Mouse (Mus musculus) liver, adult 2 months (tissue): ENCODE measurements around the gene Nfe2. TPM values are rescaled to one million over a fixed set of nuclear protein-coding genes. Genes with fewer than 3 reads are reported as not detected.
A peak's percentile ranks its signal among the peaks of the same experiment; 100 is the strongest.

Experiments
- DNase-seq: peaks from one replicate; pipeline ENCODE4 v3.0.0-alpha.2; 2011; ENCODE audit warnings: low read depth, low spot score; ENCODE audit errors: extremely low read depth
- H3K27ac ChIP-seq: fragments of 200-500 bp; replicated peaks from 2 replicates; pipeline ENCODE4 v1.5.1; 2012; ENCODE audit warnings: low read depth, mild to moderate bottlenecking, control low read depth, inconsistent platforms, low read length; ENCODE audit not compliant: insufficient read depth
- H3K27me3 ChIP-seq: fragments of 200-500 bp; 2 replicates; pipeline ENCODE4 v1.6.1; 2012; ENCODE audit warnings: mild to moderate bottlenecking, moderate library complexity, low read length, inconsistent platforms; ENCODE audit not compliant: control insufficient read depth, insufficient read depth
- H3K36me3 ChIP-seq: fragments of 200-500 bp; 2 replicates; pipeline ENCODE4 v1.6.1; 2012; ENCODE audit warnings: low read length, inconsistent platforms; ENCODE audit not compliant: control insufficient read depth, insufficient read depth
- H3K4me1 ChIP-seq: fragments of 200-500 bp; 2 replicates; pipeline ENCODE4 v1.6.1; 2011; ENCODE audit warnings: low read length; ENCODE audit not compliant: control insufficient read depth, insufficient read depth
- H3K4me3 ChIP-seq: fragments of 200-500 bp; 2 replicates; pipeline ENCODE4 v1.5.1; 2011; ENCODE audit warnings: low read depth, mild to moderate bottlenecking, control low read depth, low read length, moderate library complexity; ENCODE audit not compliant: insufficient read depth
- H3K79me2 ChIP-seq: fragments of 200-500 bp; 2 replicates; pipeline ENCODE4 v1.6.1; 2012; ENCODE audit warnings: inconsistent platforms, mild to moderate bottlenecking, low read length, moderate library complexity; ENCODE audit not compliant: control insufficient read depth, insufficient read depth
- H3K9ac ChIP-seq: fragments of 200-500 bp; 2 replicates; pipeline ENCODE4 v1.6.1; 2012; ENCODE audit warnings: low read depth, mild to moderate bottlenecking, control low read depth, inconsistent platforms, low read length
- CTCF ChIP-seq: fragments of 200-500 bp; IDR thresholded peaks from 2 replicates; pipeline ENCODE4 v1.5.1; 2011; ENCODE audit warnings: low read depth, low read length, control low read depth
- POLR2A ChIP-seq: fragments of 200-500 bp; IDR thresholded peaks from 2 replicates; pipeline ENCODE4 v1.6.1; 2011; ENCODE audit warnings: low read length, control low read depth; ENCODE audit not compliant: insufficient read depth; ENCODE audit errors: extremely low read depth
- WGBS: fragments of 180-500 bp; shearing (Covaris S2); methylation state at CpG from one replicate; pipeline ENCODE4 v1.1.7; 2018; 5-methylcytosine and 5-hydroxymethylcytosine counted together
- polyA plus RNA-seq: library from polyadenylated mRNA; depleted of rRNA; stranded (reverse); fragments of >200 nt; gene quantifications from 2 replicates; pipeline ENCODE4 v1.2.3, GENCODE M21; 2012
- total RNA-seq: library from RNA; depleted of rRNA; stranded (reverse); fragments of >200 nt; gene quantifications from 2 replicates; pipeline ENCODE4 v1.2.3, GENCODE M21; 2014

Nfe2 gene
- total and polyA plus RNA-seq, 2 experiments: 0.74 to 4.9 TPM

- H3K9ac ChIP-seq: peak within 1 kb of the TSS; percentile 76
- H3K79me2 ChIP-seq: no peaks in the 10 kb centered on the region; the same call in 1 of the 2 replicates
- H3K27me3 ChIP-seq: no peaks in the 10 kb centered on the region
- peaks cover 9% of the 10 kb centered on the region; the same call in 1 of the 2 replicates for H3K4me1 ChIP-seq
- peak within 1 kb of the TSS; percentile 72 for H3K4me3 ChIP-seq
- H3K36me3 ChIP-seq: peaks cover 28% of the 10 kb centered on the region
- WGBS: under 1% methylated on average over 39 of the region's 39 CpGs
- H3K27ac ChIP-seq: peak within 1 kb of the TSS; percentile 85
- DNase-seq: peak; percentile 88
- TF ChIP-seq CTCF (no peak), POLR2A (peak; percentile 84)
These were observed 18.5 kb downstream of the Nfe2 start, which contains the start of gene Cbx5 for GRCm38 (mm10) chr15:103239685-103240159. TSS of gene Cbx5 (minus strand) at chr15:103239816.

GRCm38 (mm10) chr15:103239130-103239684 is 19.0 kb downstream of the Nfe2 start:
- DNase-seq: peak; percentile 85
- H3K9ac ChIP-seq: peak overlapping the region; percentile 76
- peaks cover 9% of the 10 kb centered on the region; the same call in 1 of the 2 replicates for H3K4me1 ChIP-seq
- TF ChIP-seq CTCF (no peak), POLR2A (no peak)
- H3K27ac ChIP-seq: peak overlapping the region; percentile 69
- H3K36me3 ChIP-seq: peaks cover 28% of the 10 kb centered on the region
- peak overlapping the region; percentile 72 for H3K4me3 ChIP-seq
- 1% methylated on average over 26 of the region's 26 CpGs for WGBS
- H3K79me2 ChIP-seq: no peaks in the 10 kb centered on the region; the same call in 1 of the 2 replicates
- no peaks in the 10 kb centered on the region for H3K27me3 ChIP-seq

GRCm38 (mm10) chr15:103237295-103237694 is 20.9 kb downstream of the Nfe2 start:
- Histone ChIP-seq H3K27me3 (no peaks in the 10 kb centered on the region), H3K79me2 (no peaks in the 10 kb centered on the region; the same call in 1 of the 2 replicates), H3K4me1 (0 out of 2 replicates have a peak, but pooled peaks cover 2% of the 10 kb centered on the region), H3K4me3 (no peak overlapping the region), H3K27ac (no peak overlapping the region), H3K36me3 (peaks cover 11% of the 10 kb centered on the region), H3K9ac (no peak overlapping the region)
- DNase-seq: no peak
- WGBS: 72% methylated on average over 7 of the region's 7 CpGs
- TF ChIP-seq CTCF: no peak
- no peak for TF ChIP-seq POLR2A

- DNase-seq: no peak
- H3K27ac ChIP-seq: no peak overlapping the region
- no peaks in the 10 kb centered on the region for H3K36me3 ChIP-seq
- peaks cover 2% of the 10 kb centered on the region; the same call in 1 of the 2 replicates for H3K79me2 ChIP-seq
- no peaks in the 10 kb centered on the region for H3K27me3 ChIP-seq
- no peaks in the 10 kb centered on the region for H3K4me1 ChIP-seq
- H3K4me3 ChIP-seq: no peak overlapping the region
- TF ChIP-seq POLR2A: no peak
- TF ChIP-seq CTCF: no peak
- 62% methylated on average over 2 of the region's 2 CpGs for WGBS
- H3K9ac ChIP-seq: no peak overlapping the region
These were observed 25.1 kb downstream of the Nfe2 start for GRCm38 (mm10) chr15:103233119-103233518.

GRCm38 (mm10) chr15:103228904-103229303 is 29.3 kb downstream of the Nfe2 start:
- no peaks in the 10 kb centered on the region for H3K27me3 ChIP-seq
- no peaks in the 10 kb centered on the region; the same call in 1 of the 2 replicates for H3K4me1 ChIP-seq
- TF ChIP-seq CTCF (no peak), POLR2A (no peak)
- H3K36me3 ChIP-seq: no peaks in the 10 kb centered on the region
- H3K9ac ChIP-seq: no peak overlapping the region
- H3K27ac ChIP-seq: no peak overlapping the region
- no peak for DNase-seq
- H3K4me3 ChIP-seq: no peak overlapping the region
- H3K79me2 ChIP-seq: peaks cover 7% of the 10 kb centered on the region; the same call in 1 of the 2 replicates
- WGBS: 56% methylated on average over 2 of the region's 2 CpGs

- Histone ChIP-seq H3K36me3 (no peaks in the 10 kb centered on the region), H3K4me3 (no peak overlapping the region), H3K4me1 (no peaks in the 10 kb centered on the region; the same call in 1 of the 2 replicates), H3K27ac (no peak overlapping the region; the same call in 1 of the 2 replicates), H3K27me3 (no peaks in the 10 kb centered on the region), H3K79me2 (peaks cover 7% of the 10 kb centered on the region; the same call in 1 of the 2 replicates), H3K9ac (no peak overlapping the region)
- TF ChIP-seq POLR2A (no peak), CTCF (no peak)
- DNase-seq: no peak
- 41% methylated on average over 2 of the region's 2 CpGs for WGBS
These were observed 30.6 kb downstream of the Nfe2 start for GRCm38 (mm10) chr15:103227572-103227971.
